Mouse (Mus musculus): Measurements from ENCODE around the gene Trim32. TPM values are rescaled to one million over a fixed set of nuclear protein-coding genes. Genes with fewer than 3 reads are reported as not detected.

Gene Trim32
- polyA plus RNA-seq, 1 experiment from 2014 or later = 65.7 TPM

DNA sequence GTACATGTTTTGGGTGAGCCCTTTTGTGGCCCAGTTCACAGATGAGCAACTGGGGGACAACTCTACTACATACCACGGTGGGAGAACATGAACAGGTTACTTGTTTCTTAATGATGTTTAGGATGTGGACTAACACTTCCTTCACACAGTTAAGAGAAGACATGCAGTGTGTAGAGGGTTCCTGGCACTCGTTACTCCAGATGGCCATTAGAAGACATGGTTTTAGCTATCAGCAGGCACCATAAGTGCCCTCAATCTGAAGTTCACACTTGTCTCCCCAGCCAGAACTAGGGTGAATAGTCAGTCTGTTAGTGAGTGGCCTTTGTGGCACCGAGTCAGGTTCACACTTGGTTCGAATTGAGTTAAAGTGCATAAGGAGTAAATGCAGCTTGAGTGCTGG is 3.3 kb downstream of the Trim32 start:
- no peak overlapping the region for H3K4me2 ChIP-seq (replicated peaks; ENCODE audit: low read depth, low read length)
- no peak overlapping the region for H3K9ac ChIP-seq (ENCODE audit: low read depth, low read length)
- ATAC-seq (ENCODE audit: low FRiP score) (no peak), DNase-seq (ENCODE audit: low spot score) (no peak)
- H3K4me3 ChIP-seq (ENCODE audit: low read depth, low read length) = no peak overlapping the region
- H3K27ac ChIP-seq (ENCODE audit: low read depth, low read length) = no peak overlapping the region
- H3K27me3 ChIP-seq (ENCODE audit: control insufficient read depth, insufficient read depth, low read length) = no peaks in the 10 kb centered on the region
- no peaks in the 10 kb centered on the region for H3K4me1 ChIP-seq (replicated peaks; ENCODE audit: control insufficient read depth, insufficient read depth, low read length)
- WGBS = 95% methylated on average over 4 of the region's 4 CpGs
- peaks cover 1% of the 10 kb centered on the region; the same call in 1 of the 2 replicates for H3K36me3 ChIP-seq (ENCODE audit: control insufficient read depth, insufficient read depth, low read length)
- H3K9me3 ChIP-seq (ENCODE audit: control insufficient read depth, low read length) = no peaks in the 10 kb centered on the region

DNA sequence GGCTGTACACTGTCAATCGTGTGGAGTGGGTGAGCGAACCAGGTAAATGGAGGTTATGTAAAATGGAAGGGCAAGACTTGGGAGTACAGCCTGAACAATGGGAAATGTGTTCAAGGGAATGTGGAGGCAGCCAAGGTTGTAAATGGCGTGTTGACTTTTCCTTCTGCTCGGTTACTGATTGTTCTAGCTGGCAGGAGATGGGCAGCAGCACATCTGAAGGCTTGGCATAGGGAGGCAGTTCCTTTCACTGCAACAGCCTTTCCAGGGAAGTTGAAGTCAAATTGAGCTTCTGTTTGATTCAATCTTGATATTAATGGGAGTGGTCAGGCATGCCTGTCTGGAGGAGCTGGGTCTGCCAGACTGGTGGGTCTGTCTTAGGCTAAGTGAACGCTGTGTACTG is 5.5 kb downstream of the Trim32 start:
- Histone ChIP-seq H3K4me3 (ENCODE audit: low read depth, low read length) (no peak overlapping the region), H3K27me3 (ENCODE audit: control insufficient read depth, insufficient read depth, low read length) (no peaks in the 10 kb centered on the region), H3K9me3 (ENCODE audit: control insufficient read depth, low read length) (no peaks in the 10 kb centered on the region), H3K4me2 (replicated peaks; ENCODE audit: low read depth, low read length) (no peak overlapping the region), H3K27ac (ENCODE audit: low read depth, low read length) (no peak overlapping the region), H3K4me1 (replicated peaks; ENCODE audit: control insufficient read depth, insufficient read depth, low read length) (no peaks in the 10 kb centered on the region), H3K9ac (ENCODE audit: low read depth, low read length) (no peak overlapping the region), H3K36me3 (ENCODE audit: control insufficient read depth, insufficient read depth, low read length) (peaks cover 19% of the 10 kb centered on the region)
- WGBS = 87% methylated on average over 5 of the region's 5 CpGs
- ATAC-seq (ENCODE audit: low FRiP score) (no peak), DNase-seq (ENCODE audit: low spot score) (no peak)

DNA sequence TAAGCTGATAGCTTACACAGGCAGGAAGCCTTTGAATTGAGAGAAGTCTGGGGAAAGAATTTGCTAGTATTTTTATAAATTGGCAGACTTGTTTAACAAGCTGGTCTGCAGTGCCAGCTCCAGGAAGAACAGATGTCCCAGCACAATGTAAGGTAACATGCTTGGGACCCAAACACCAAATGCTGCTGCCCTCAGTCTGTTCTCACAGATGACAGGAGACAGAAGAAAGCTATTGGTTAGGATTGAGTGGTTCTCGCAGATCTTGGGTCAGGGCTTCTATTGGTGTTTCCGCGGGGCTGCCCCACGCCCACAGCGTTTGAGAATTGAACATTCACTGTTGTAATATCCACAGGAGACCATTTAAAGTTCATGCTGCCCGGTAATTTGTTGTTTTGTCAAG is 6.1 kb downstream of the Trim32 start:
- H3K27ac ChIP-seq (ENCODE audit: low read depth, low read length) = no peak overlapping the region
- H3K36me3 ChIP-seq (ENCODE audit: control insufficient read depth, insufficient read depth, low read length) = peaks cover 19% of the 10 kb centered on the region
- H3K27me3 ChIP-seq (ENCODE audit: control insufficient read depth, insufficient read depth, low read length) = no peaks in the 10 kb centered on the region
- no peaks in the 10 kb centered on the region for H3K4me1 ChIP-seq (replicated peaks; ENCODE audit: control insufficient read depth, insufficient read depth, low read length)
- H3K9me3 ChIP-seq (ENCODE audit: control insufficient read depth, low read length) = no peaks in the 10 kb centered on the region
- no peak for DNase-seq (ENCODE audit: low spot score)
- WGBS = 74% methylated on average over 6 of the region's 6 CpGs
- H3K4me3 ChIP-seq (ENCODE audit: low read depth, low read length) = no peak overlapping the region
- no peak for ATAC-seq (ENCODE audit: low FRiP score)
- H3K9ac ChIP-seq (ENCODE audit: low read depth, low read length) = no peak overlapping the region
- H3K4me2 ChIP-seq (replicated peaks; ENCODE audit: low read depth, low read length) = no peak overlapping the region

DNA sequence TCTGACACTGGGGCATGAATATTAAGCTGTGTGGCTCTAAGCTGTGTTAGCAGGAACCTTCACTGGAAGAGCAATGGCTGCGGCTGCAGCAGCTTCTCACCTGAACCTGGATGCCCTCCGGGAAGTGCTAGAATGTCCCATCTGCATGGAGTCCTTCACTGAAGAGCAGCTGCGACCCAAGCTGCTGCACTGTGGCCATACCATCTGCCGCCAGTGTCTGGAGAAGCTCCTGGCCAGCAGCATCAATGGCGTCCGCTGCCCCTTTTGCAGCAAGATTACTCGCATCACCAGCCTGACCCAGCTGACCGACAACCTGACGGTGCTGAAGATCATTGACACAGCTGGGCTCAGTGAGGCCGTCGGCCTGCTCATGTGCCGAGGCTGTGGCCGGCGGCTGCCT is 8.3 kb downstream of the Trim32 start:
- DNase-seq (ENCODE audit: low spot score) (no peak), ATAC-seq (ENCODE audit: low FRiP score) (no peak)
- peaks cover 19% of the 10 kb centered on the region for H3K36me3 ChIP-seq (ENCODE audit: control insufficient read depth, insufficient read depth, low read length)
- 96% methylated on average over 14 of the region's 14 CpGs for WGBS
- H3K4me3 ChIP-seq (ENCODE audit: low read depth, low read length) = no peak overlapping the region
- H3K9me3 ChIP-seq (ENCODE audit: control insufficient read depth, low read length) = no peaks in the 10 kb centered on the region
- H3K4me2 ChIP-seq (replicated peaks; ENCODE audit: low read depth, low read length) = no peak overlapping the region
- no peak overlapping the region for H3K9ac ChIP-seq (ENCODE audit: low read depth, low read length)
- H3K4me1 ChIP-seq (replicated peaks; ENCODE audit: control insufficient read depth, insufficient read depth, low read length) = no peaks in the 10 kb centered on the region
- no peaks in the 10 kb centered on the region for H3K27me3 ChIP-seq (ENCODE audit: control insufficient read depth, insufficient read depth, low read length)
- H3K27ac ChIP-seq (ENCODE audit: low read depth, low read length) = no peak overlapping the region

DNA sequence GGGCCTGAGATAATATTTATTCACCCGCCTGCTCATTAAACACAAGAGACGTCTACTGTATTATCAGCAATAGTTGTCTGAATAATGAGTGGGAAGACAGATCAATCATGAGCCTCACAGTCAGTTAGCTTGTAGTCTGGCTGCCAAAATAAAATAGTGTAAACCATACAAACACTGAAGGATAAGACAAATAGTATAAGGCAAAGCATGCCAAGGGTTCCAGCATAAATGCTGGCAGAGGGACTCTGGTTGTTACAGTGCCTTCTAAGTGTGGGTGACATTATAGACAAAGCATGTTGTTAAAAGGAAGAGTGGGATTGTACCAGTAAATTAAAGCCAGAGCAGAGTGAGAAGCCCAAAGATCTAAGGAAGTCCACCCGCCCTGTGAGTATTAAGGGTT is 15.3 kb downstream of the Trim32 start:
- DNase-seq (ENCODE audit: low spot score) (no peak), ATAC-seq (ENCODE audit: low FRiP score) (no peak)
- Histone ChIP-seq H3K36me3 (ENCODE audit: control insufficient read depth, insufficient read depth, low read length) (no peaks in the 10 kb centered on the region; the same call in 1 of the 2 replicates), H3K9me3 (ENCODE audit: control insufficient read depth, low read length) (no peaks in the 10 kb centered on the region), H3K9ac (ENCODE audit: low read depth, low read length) (no peak overlapping the region), H3K4me2 (replicated peaks; ENCODE audit: low read depth, low read length) (no peak overlapping the region), H3K4me3 (ENCODE audit: low read depth, low read length) (no peak overlapping the region), H3K27me3 (ENCODE audit: control insufficient read depth, insufficient read depth, low read length) (no peaks in the 10 kb centered on the region), H3K4me1 (replicated peaks; ENCODE audit: control insufficient read depth, insufficient read depth, low read length) (no peaks in the 10 kb centered on the region), H3K27ac (ENCODE audit: low read depth, low read length) (no peak overlapping the region)
- WGBS = 87% methylated on average over 3 of the region's 3 CpGs

DNA sequence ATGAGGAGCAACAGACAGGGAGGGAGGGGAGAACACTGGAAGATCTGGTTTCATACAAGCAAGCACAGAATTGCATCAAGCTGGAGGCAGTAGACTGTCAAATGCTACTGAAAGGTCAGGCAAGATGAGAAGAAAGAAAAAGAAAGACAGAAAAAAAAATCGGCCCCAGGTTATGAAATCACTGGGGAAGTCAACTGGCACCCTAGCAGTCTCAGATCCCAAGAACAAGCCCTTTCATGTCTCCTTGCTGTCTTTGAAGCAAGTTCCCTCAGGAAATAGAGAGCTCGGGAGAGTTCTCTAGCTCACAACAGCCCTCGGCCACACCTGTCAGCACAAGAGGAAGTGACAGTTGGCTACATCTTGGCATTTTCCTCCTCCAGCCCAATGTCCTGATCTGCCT is 33.4 kb downstream of the Trim32 start:
- Histone ChIP-seq H3K4me1 (replicated peaks; ENCODE audit: control insufficient read depth, insufficient read depth, low read length) (no peaks in the 10 kb centered on the region), H3K36me3 (ENCODE audit: control insufficient read depth, insufficient read depth, low read length) (no peaks in the 10 kb centered on the region), H3K27me3 (ENCODE audit: control insufficient read depth, insufficient read depth, low read length) (no peaks in the 10 kb centered on the region), H3K27ac (ENCODE audit: low read depth, low read length) (no peak overlapping the region), H3K4me2 (replicated peaks; ENCODE audit: low read depth, low read length) (no peak overlapping the region), H3K4me3 (ENCODE audit: low read depth, low read length) (no peak overlapping the region), H3K9ac (ENCODE audit: low read depth, low read length) (no peak overlapping the region), H3K9me3 (ENCODE audit: control insufficient read depth, low read length) (no peaks in the 10 kb centered on the region)
- no peak for DNase-seq (ENCODE audit: low spot score)
- no peak for ATAC-seq (ENCODE audit: low FRiP score)
- 84% methylated on average over 3 of the region's 3 CpGs for WGBS

DNA sequence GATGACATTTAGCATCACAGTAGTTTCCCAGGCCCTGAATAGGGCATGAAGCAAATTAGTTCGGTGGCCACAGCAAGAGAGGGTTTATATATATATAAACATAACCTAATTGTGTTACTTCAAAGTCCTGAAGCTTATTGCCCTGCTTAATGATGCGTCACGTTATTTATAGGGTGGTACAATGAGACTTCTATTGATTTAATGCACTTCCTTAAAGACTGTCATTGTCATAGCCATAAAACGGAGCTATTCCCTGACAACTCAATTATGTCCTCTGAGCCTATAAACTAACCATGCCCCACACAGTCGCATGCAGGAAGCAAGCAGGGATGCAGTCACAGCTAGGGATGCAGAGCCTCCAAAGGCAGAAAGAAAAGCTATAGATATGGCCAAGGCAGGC is 37.8 kb downstream of the Trim32 start:
- ATAC-seq (ENCODE audit: low FRiP score) = no peak; the same call in 1 of the 2 replicates
- H3K27me3 ChIP-seq (ENCODE audit: control insufficient read depth, insufficient read depth, low read length) = no peaks in the 10 kb centered on the region
- H3K27ac ChIP-seq (ENCODE audit: low read depth, low read length) = no peak overlapping the region
- H3K4me1 ChIP-seq (replicated peaks; ENCODE audit: control insufficient read depth, insufficient read depth, low read length) = no peaks in the 10 kb centered on the region
- no peaks in the 10 kb centered on the region for H3K9me3 ChIP-seq (ENCODE audit: control insufficient read depth, low read length)
- 65% methylated on average over 5 of the region's 5 CpGs for WGBS
- H3K36me3 ChIP-seq (ENCODE audit: control insufficient read depth, insufficient read depth, low read length) = no peaks in the 10 kb centered on the region
- no peak overlapping the region for H3K4me2 ChIP-seq (replicated peaks; ENCODE audit: low read depth, low read length)
- DNase-seq (ENCODE audit: low spot score) = no peak
- H3K9ac ChIP-seq (ENCODE audit: low read depth, low read length) = no peak overlapping the region
- H3K4me3 ChIP-seq (ENCODE audit: low read depth, low read length) = no peak overlapping the region

DNA sequence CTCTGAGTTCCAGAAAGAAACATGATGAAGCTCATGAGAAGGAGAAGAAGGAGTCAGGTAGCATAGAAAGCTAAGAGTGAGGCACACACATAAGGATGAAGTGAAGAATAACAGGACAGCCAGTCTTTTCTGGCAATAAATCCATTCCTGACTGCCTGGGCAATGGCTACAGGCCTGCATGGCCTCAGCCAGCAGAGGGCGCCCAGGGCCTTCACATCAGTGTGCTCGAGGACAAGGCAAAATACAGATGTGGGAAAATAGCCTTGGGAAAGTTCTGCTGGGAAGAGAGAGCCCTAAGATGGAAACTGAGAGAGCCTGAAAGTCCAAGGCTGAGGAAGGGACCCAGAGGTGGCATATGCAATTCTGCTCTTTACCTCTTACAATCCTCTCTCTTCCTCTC is 49.9 kb downstream of the Trim32 start:
- Histone ChIP-seq H3K27me3 (ENCODE audit: control insufficient read depth, insufficient read depth, low read length) (no peaks in the 10 kb centered on the region), H3K27ac (ENCODE audit: low read depth, low read length) (no peak overlapping the region), H3K4me1 (replicated peaks; ENCODE audit: control insufficient read depth, insufficient read depth, low read length) (no peaks in the 10 kb centered on the region), H3K36me3 (ENCODE audit: control insufficient read depth, insufficient read depth, low read length) (no peaks in the 10 kb centered on the region), H3K4me2 (replicated peaks; ENCODE audit: low read depth, low read length) (no peak overlapping the region), H3K9me3 (ENCODE audit: control insufficient read depth, low read length) (no peaks in the 10 kb centered on the region), H3K9ac (ENCODE audit: low read depth, low read length) (no peak overlapping the region), H3K4me3 (ENCODE audit: low read depth, low read length) (no peak overlapping the region)
- peak; percentile 92 for DNase-seq (ENCODE audit: low spot score)
- WGBS = 0% methylated on average over 2 of the region's 2 CpGs
- peak; percentile 80 for ATAC-seq (ENCODE audit: low FRiP score)

DNA sequence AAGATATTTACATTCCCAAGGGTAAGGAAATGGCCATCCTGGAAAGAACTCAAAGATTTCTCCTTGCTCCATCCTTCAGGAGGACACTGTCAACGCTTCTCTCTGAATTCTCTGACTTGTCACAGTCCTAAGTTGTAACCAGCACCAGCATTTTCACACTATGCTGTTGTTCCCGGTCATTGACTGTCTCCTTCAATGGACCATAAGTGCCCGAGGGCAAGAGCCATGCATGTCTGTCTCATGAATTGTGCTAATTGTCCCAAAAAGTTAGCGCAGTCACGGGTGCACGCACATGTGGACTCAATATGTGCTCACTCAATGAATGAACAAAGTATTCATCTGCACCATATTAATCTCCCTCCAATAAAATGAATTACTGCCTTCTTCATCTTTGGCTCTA is 58.4 kb downstream of the Trim32 start:
- Histone ChIP-seq H3K4me1 (replicated peaks; ENCODE audit: control insufficient read depth, insufficient read depth, low read length) (no peaks in the 10 kb centered on the region), H3K4me3 (ENCODE audit: low read depth, low read length) (no peak overlapping the region), H3K27ac (ENCODE audit: low read depth, low read length) (no peak overlapping the region), H3K9me3 (ENCODE audit: control insufficient read depth, low read length) (no peaks in the 10 kb centered on the region), H3K9ac (ENCODE audit: low read depth, low read length) (no peak overlapping the region), H3K27me3 (ENCODE audit: control insufficient read depth, insufficient read depth, low read length) (no peaks in the 10 kb centered on the region), H3K36me3 (ENCODE audit: control insufficient read depth, insufficient read depth, low read length) (no peaks in the 10 kb centered on the region), H3K4me2 (replicated peaks; ENCODE audit: low read depth, low read length) (no peak overlapping the region)
- ATAC-seq (ENCODE audit: low FRiP score) (no peak), DNase-seq (ENCODE audit: low spot score) (no peak)
- 78% methylated on average over 6 of the region's 6 CpGs for WGBS
